Mouse (Mus musculus): ENCODE results near the gene Daam1. TPM values are rescaled to one million over a fixed set of nuclear protein-coding genes. Genes with fewer than 3 reads are reported as not detected.

The Daam1 gene
- total and polyA plus RNA-seq, 2 experiments: 7.7 to 33.4 TPM

DNA sequence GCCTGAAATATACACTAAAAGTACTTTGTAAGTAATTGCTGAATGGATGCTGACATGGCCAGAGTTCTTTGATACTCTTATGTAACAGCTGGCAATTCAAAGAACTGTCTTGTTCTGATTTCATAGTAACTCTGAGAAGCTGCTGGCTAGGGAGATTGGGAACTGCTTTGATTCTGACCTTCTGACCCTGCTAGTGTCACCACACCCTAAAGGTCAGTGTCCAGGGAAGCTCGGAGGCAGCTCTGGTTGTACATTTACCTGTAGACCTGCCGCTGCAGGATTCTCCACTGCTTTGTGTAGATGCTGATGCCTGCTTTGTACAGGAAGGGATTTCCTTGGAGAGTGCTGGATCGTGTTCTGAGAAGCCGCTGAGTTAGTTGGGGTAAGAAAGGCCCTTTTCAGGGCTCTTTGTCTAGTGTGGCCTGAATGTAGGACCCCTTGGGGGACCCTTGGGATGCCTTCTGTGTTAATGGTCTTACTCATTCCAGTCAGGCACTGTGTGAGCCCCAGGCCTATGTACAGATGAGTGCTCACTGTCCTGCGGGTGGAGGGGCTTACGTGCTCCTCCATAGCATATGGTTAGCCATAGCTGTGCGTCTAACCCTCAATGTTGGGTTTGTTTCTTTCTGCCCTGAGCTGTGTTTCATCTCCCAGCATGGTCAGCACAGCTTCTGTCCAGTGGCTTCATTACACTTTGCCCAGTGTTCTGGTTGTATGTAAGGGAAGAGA lies 45.0 kb downstream of the Daam1 start:
- TF ChIP-seq CTCF (IDR thresholded peaks at IDR 0.05; ENCODE audit: low read depth, low read length): no peak
- TF ChIP-seq POLR2A (IDR thresholded peaks at IDR 0.05; ENCODE audit: extremely low read depth, insufficient read depth, low read length): no peak
- H3K36me3 ChIP-seq (ENCODE audit: control insufficient read depth, insufficient read depth, low read length): no peaks in the 10 kb centered on the region
- 26% methylated on average over 7 of the region's 7 CpGs for WGBS
- H3K9ac ChIP-seq (ENCODE audit: low read depth, low read length): peak overlapping the region; percentile 3
- H3K4me1 ChIP-seq (ENCODE audit: control insufficient read depth, insufficient read depth, low read length): peaks cover 37% of the 10 kb centered on the region
- DNase-seq (ENCODE audit: extremely low read depth, low read depth, low spot score): peak; percentile 99
- H3K79me2 ChIP-seq (ENCODE audit: control insufficient read depth, insufficient read depth, low read length): peaks cover 54% of the 10 kb centered on the region; the same call in 1 of the 2 replicates
- no peaks in the 10 kb centered on the region for H3K27me3 ChIP-seq (ENCODE audit: control insufficient read depth, insufficient read depth, low read length)
- peak overlapping the region; percentile 46 for H3K27ac ChIP-seq (replicated peaks; ENCODE audit: insufficient read depth, low read depth, low read length)
- peak overlapping the region; percentile 22 for H3K4me3 ChIP-seq (ENCODE audit: insufficient read depth, low read depth, low read length)

DNA sequence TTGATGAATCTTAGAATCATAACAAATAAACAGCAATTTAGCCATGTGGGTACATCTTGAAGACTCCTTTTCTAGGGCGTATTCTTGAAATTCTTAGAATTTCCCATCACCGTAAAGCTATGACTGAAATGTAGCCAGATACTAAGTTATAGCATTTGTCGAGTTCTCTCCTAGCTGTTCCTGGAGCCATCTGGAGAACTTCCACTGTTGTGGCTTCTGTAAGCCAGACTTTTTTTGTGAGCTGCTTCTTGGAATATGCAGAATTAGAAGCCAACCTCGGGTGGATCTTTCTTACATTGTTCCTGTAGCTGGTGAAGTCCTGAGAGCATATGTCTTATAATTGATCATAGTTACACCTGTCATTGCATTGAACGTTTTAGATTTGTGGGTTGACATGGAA lies 50.1 kb downstream of the Daam1 start:
- Histone ChIP-seq H3K4me3 (ENCODE audit: insufficient read depth, low read depth, low read length) (no peak overlapping the region), H3K4me1 (ENCODE audit: control insufficient read depth, insufficient read depth, low read length) (peaks cover 43% of the 10 kb centered on the region), H3K27me3 (ENCODE audit: control insufficient read depth, insufficient read depth, low read length) (no peaks in the 10 kb centered on the region), H3K79me2 (ENCODE audit: control insufficient read depth, insufficient read depth, low read length) (peaks cover 47% of the 10 kb centered on the region; the same call in 1 of the 2 replicates), H3K9ac (ENCODE audit: low read depth, low read length) (no peak overlapping the region), H3K27ac (replicated peaks; ENCODE audit: insufficient read depth, low read depth, low read length) (no peak overlapping the region), H3K36me3 (ENCODE audit: control insufficient read depth, insufficient read depth, low read length) (no peaks in the 10 kb centered on the region)
- TF ChIP-seq CTCF (IDR thresholded peaks at IDR 0.05; ENCODE audit: low read depth, low read length): no peak
- 79% methylated on average over 5 of the region's 5 CpGs for WGBS
- no peak for DNase-seq (ENCODE audit: extremely low read depth, low read depth, low spot score)

DNA sequence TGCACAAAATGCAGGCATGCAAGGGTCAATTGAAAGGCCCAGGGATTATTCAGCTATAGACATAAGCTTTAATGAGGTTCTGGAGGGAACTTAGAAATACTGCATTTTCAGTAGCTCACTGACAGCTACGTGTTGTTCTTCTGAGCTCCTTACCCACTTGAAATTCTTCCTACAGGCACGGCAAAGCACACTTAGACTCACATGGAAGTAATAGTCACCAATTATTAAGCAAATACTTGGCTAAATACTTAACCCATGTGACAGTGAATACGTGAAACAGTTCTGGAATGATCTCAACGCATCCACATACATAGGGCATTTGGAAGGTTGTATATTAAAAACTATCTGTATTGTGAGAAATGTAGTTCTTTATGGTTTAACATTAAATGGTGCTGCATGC lies 50.6 kb downstream of the Daam1 start:
- TF ChIP-seq CTCF (IDR thresholded peaks at IDR 0.05; ENCODE audit: low read depth, low read length) (no peak), POLR2A (IDR thresholded peaks at IDR 0.05; ENCODE audit: extremely low read depth, insufficient read depth, low read length) (no peak)
- Histone ChIP-seq H3K27ac (replicated peaks; ENCODE audit: insufficient read depth, low read depth, low read length) (no peak overlapping the region), H3K36me3 (ENCODE audit: control insufficient read depth, insufficient read depth, low read length) (no peaks in the 10 kb centered on the region), H3K4me1 (ENCODE audit: control insufficient read depth, insufficient read depth, low read length) (peaks cover 43% of the 10 kb centered on the region), H3K9ac (ENCODE audit: low read depth, low read length) (no peak overlapping the region), H3K27me3 (ENCODE audit: control insufficient read depth, insufficient read depth, low read length) (no peaks in the 10 kb centered on the region), H3K79me2 (ENCODE audit: control insufficient read depth, insufficient read depth, low read length) (peaks cover 49% of the 10 kb centered on the region; the same call in 1 of the 2 replicates), H3K4me3 (ENCODE audit: insufficient read depth, low read depth, low read length) (no peak overlapping the region)
- 81% methylated on average over 4 of the region's 4 CpGs for WGBS
- no peak for DNase-seq (ENCODE audit: extremely low read depth, low read depth, low spot score)

DNA sequence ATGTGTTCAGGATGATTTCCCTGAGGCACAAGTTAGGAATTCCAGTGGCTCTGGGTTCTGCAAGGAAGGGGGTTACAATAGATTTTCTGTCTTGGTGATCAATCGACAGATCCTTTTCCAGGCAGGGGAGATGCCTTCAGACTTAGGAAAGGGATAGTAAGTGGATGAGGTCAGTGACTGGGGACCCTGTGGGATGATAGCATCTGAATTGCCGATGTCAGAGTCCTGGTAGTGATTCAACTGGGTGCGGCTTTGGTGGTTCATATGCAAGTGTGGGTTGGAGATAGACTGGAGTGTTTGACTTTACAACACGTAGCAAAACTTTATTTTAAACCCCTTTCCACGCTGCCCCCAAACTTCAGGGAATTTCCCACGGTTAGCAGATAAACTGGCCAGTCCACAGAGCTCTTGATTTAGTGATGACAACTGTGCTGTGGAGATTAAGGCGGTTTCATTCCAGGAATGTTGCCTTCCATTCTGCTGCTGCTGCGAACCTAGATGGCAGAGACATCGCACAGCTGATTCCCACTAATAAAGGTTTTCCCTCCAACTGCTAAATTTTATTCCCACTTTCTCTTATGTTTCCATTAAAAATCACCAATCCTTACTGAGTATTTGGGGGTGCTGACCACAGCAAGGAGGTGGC lies 52.3 kb downstream of the Daam1 start:
- peaks cover 48% of the 10 kb centered on the region for H3K4me1 ChIP-seq (ENCODE audit: control insufficient read depth, insufficient read depth, low read length)
- peak overlapping the region; percentile 12; the same call in 1 of the 2 replicates for H3K27ac ChIP-seq (replicated peaks; ENCODE audit: insufficient read depth, low read depth, low read length)
- H3K36me3 ChIP-seq (ENCODE audit: control insufficient read depth, insufficient read depth, low read length): no peaks in the 10 kb centered on the region
- no peak overlapping the region for H3K9ac ChIP-seq (ENCODE audit: low read depth, low read length)
- H3K79me2 ChIP-seq (ENCODE audit: control insufficient read depth, insufficient read depth, low read length): peaks cover 47% of the 10 kb centered on the region
- DNase-seq (ENCODE audit: extremely low read depth, low read depth, low spot score): no peak
- no peaks in the 10 kb centered on the region for H3K27me3 ChIP-seq (ENCODE audit: control insufficient read depth, insufficient read depth, low read length)
- 81% methylated on average over 9 of the region's 9 CpGs for WGBS
- H3K4me3 ChIP-seq (ENCODE audit: insufficient read depth, low read depth, low read length): no peak overlapping the region
- TF ChIP-seq CTCF (IDR thresholded peaks at IDR 0.05; ENCODE audit: low read depth, low read length): no peak
- TF ChIP-seq POLR2A (IDR thresholded peaks at IDR 0.05; ENCODE audit: extremely low read depth, insufficient read depth, low read length): no peak

DNA sequence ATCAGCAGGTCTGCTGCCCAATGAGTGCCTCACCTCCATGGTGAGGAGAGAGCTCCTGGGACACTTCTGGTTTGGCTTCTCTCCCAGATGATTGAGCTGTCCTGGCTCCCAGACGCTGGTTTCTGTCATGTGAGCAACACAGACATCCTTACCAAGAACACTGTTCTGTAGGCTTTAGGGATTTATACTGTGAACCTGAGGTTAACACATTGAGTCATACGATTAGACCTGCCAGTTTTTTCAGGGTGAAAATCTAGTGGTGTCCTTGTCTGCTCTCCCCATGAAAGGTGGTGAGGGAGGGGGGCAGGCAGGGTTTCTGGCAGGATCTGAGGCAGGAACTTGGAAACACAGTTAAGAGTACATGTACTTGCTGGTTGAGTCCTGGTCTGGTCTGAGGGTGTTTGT lies 54.3 kb downstream of the Daam1 start:
- H3K4me1 ChIP-seq (ENCODE audit: control insufficient read depth, insufficient read depth, low read length): peaks cover 45% of the 10 kb centered on the region
- TF ChIP-seq POLR2A (IDR thresholded peaks at IDR 0.05; ENCODE audit: extremely low read depth, insufficient read depth, low read length) (no peak), CTCF (IDR thresholded peaks at IDR 0.05; ENCODE audit: low read depth, low read length) (no peak)
- peaks cover 54% of the 10 kb centered on the region for H3K79me2 ChIP-seq (ENCODE audit: control insufficient read depth, insufficient read depth, low read length)
- no peaks in the 10 kb centered on the region for H3K27me3 ChIP-seq (ENCODE audit: control insufficient read depth, insufficient read depth, low read length)
- WGBS: 7% methylated on average over 2 of the region's 2 CpGs
- peak; percentile 90 for DNase-seq (ENCODE audit: extremely low read depth, low read depth, low spot score)
- H3K36me3 ChIP-seq (ENCODE audit: control insufficient read depth, insufficient read depth, low read length): no peaks in the 10 kb centered on the region
- no peak overlapping the region for H3K4me3 ChIP-seq (ENCODE audit: insufficient read depth, low read depth, low read length)
- H3K27ac ChIP-seq (replicated peaks; ENCODE audit: insufficient read depth, low read depth, low read length): peak overlapping the region; percentile 92
- 0 out of 2 replicates have a peak overlapping the region, but pooled peaks have one; percentile 9 for H3K9ac ChIP-seq (ENCODE audit: low read depth, low read length)

DNA sequence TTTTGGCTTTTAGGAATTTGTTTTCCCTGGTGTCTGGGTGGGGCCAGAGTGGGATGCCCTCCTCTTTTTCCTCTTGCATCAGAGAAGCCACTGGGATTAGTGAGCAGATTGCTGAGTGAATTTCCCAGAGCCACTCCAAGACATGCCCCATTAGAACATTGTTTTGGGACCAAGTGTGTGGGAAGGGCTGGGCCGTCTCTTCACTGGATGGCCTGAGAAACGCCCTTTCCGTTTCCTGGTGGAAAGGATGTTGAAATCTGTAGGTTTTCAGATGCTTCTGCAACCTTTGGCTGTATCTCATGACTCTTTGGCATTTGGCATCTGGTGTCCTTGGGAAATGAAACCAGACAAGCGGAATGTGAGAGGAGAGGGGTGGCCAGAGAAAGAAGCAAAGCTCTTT lies 54.8 kb downstream of the Daam1 start:
- WGBS: 8% methylated on average over 4 of the region's 4 CpGs
- Histone ChIP-seq H3K36me3 (ENCODE audit: control insufficient read depth, insufficient read depth, low read length) (no peaks in the 10 kb centered on the region), H3K79me2 (ENCODE audit: control insufficient read depth, insufficient read depth, low read length) (peaks cover 50% of the 10 kb centered on the region), H3K27ac (replicated peaks; ENCODE audit: insufficient read depth, low read depth, low read length) (peak overlapping the region; percentile 92), H3K9ac (ENCODE audit: low read depth, low read length) (peak overlapping the region; percentile 80), H3K4me3 (ENCODE audit: insufficient read depth, low read depth, low read length) (peak overlapping the region; percentile 56), H3K4me1 (ENCODE audit: control insufficient read depth, insufficient read depth, low read length) (peaks cover 40% of the 10 kb centered on the region), H3K27me3 (ENCODE audit: control insufficient read depth, insufficient read depth, low read length) (no peaks in the 10 kb centered on the region)
- TF ChIP-seq CTCF (IDR thresholded peaks at IDR 0.05; ENCODE audit: low read depth, low read length) (no peak), POLR2A (IDR thresholded peaks at IDR 0.05; ENCODE audit: extremely low read depth, insufficient read depth, low read length) (no peak)
- DNase-seq (ENCODE audit: extremely low read depth, low read depth, low spot score): peak; percentile 86
